Mouse (Mus musculus) neural tube, embryonic 14.5 days (tissue): ENCODE results near the gene Cars. TPM values are rescaled to one million over a fixed set of nuclear protein-coding genes. Genes with fewer than 3 reads are reported as not detected.
"Not testable (repeated sequence)": the region's sequence is repeated elsewhere in the genome, so short reads cannot be mapped to it uniquely, and the experiment has no call there.

Experiments
- ATAC-seq: fragments of 200-750 bp; cut with Nextera tagmentation; 2 replicates; pipeline ENCODE4 v1.8.0; 2017; ENCODE audit warnings: low read depth, mild to moderate bottlenecking, moderate TSS enrichment, moderate library complexity
- H3K27ac ChIP-seq: fragments of 300-500 bp; sonication (generic); 2 replicates; pipeline ENCODE4 v1.5.1; 2014; ENCODE audit warnings: low read depth, mild to moderate bottlenecking, control low read depth, low read length, moderate library complexity, mixed read lengths
- H3K27me3 ChIP-seq: fragments of 300-500 bp; sonication (generic); 2 replicates; pipeline ENCODE4 v1.6.1; 2014; ENCODE audit warnings: low read length; ENCODE audit not compliant: control insufficient read depth, insufficient read depth
- H3K36me3 ChIP-seq: fragments of 300-500 bp; sonication (generic); 2 replicates; pipeline ENCODE4 v1.6.1; 2014; ENCODE audit warnings: low read length, mixed read lengths; ENCODE audit not compliant: control insufficient read depth, insufficient read depth
- H3K4me1 ChIP-seq: fragments of 300-500 bp; sonication (generic); 2 replicates; pipeline ENCODE4 v1.6.1; 2014; ENCODE audit warnings: low read length; ENCODE audit not compliant: control insufficient read depth, insufficient read depth
- H3K4me2 ChIP-seq: fragments of 300-500 bp; sonication (generic); 2 replicates; pipeline ENCODE4 v1.6.1; 2014; ENCODE audit warnings: mild to moderate bottlenecking, low read depth, low read length, control low read depth
- H3K4me3 ChIP-seq: fragments of 300-500 bp; sonication (generic); 2 replicates; pipeline ENCODE4 v1.5.1; 2014; ENCODE audit warnings: low read depth, low read length, control low read depth, mixed read lengths
- H3K9ac ChIP-seq: fragments of 300-500 bp; sonication (generic); replicated peaks from 2 replicates; pipeline ENCODE4 v1.6.1; 2014; ENCODE audit warnings: low read depth, mild to moderate bottlenecking, control low read depth, low read length, mixed read lengths
- H3K9me3 ChIP-seq: fragments of 300-500 bp; sonication (generic); 2 replicates; pipeline ENCODE4 v1.6.1; 2016; ENCODE audit warnings: low read length; ENCODE audit not compliant: control insufficient read depth
- WGBS: fragments of 180-500 bp; shearing (Covaris S2); extraction: QIAGEN DNeasy Blood & Tissue Kit; methylation state at CpG from one replicate; pipeline ENCODE4 v1.1.7; 2014; 5-methylcytosine and 5-hydroxymethylcytosine counted together
- polyA plus RNA-seq: library from polyadenylated mRNA; unstranded; fragments of >200 nt; fragmentation: Nextera tagmentation; extraction: Ambion mirVana; gene quantifications from 2 replicates; pipeline ENCODE4 v1.2.1, GENCODE M21; 2014

The Cars gene
- 65.0 and 67.2 TPM in 2 replicates for polyA plus RNA-seq

- ATAC-seq, result peak; percentile 98
- Histone ChIP-seq H3K9me3 (no peaks in the 10 kb centered on the region), H3K27me3 (no peaks in the 10 kb centered on the region), H3K9ac (peak within 1 kb of the TSS; percentile 93), H3K27ac (no peak within 1 kb of the TSS; the same call in 1 of the 2 replicates), H3K4me3 (peak within 1 kb of the TSS; percentile 83), H3K4me1 (peaks cover 17% of the 10 kb centered on the region), H3K4me2 (peak within 1 kb of the TSS; percentile 97), H3K36me3 (no peaks in the 10 kb centered on the region)
- 1% methylated on average over 35 of the region's 35 CpGs for WGBS
These were observed at the start of gene Cars for GRCm38 (mm10) chr7:143599428-143600230. TSS of gene Cars (minus strand) at chr7:143600090.

GRCm38 (mm10) chr7:143649034-143649768 lies 49.3 kb upstream of the Cars start, which contains the start of gene Tnfrsf22:
TSS of gene Tnfrsf22 (minus strand) at chr7:143649661.
- H3K9ac ChIP-seq, result peak within 1 kb of the TSS; percentile 57; the same call in 1 of the 2 replicates
- peak; percentile 98 for ATAC-seq
- 2% methylated on average over 39 of the region's 39 CpGs for WGBS
- H3K9me3 ChIP-seq, result no peaks in the 10 kb centered on the region
- H3K4me3 ChIP-seq, result peak within 1 kb of the TSS; percentile 61
- H3K4me2 ChIP-seq, result peak within 1 kb of the TSS; percentile 85
- no peaks in the 10 kb centered on the region for H3K36me3 ChIP-seq
- no peak within 1 kb of the TSS for H3K27ac ChIP-seq
- no peaks in the 10 kb centered on the region for H3K4me1 ChIP-seq
- no peaks in the 10 kb centered on the region for H3K27me3 ChIP-seq

- 90% methylated on average over 2 of the region's 2 CpGs for WGBS
- H3K27ac ChIP-seq, H3K4me3 ChIP-seq, ATAC-seq, H3K4me1 ChIP-seq, H3K27me3 ChIP-seq, H3K9ac ChIP-seq, H3K9me3 ChIP-seq, H3K4me2 ChIP-seq, H3K36me3 ChIP-seq: not testable (repeated sequence)
These were observed 44.1 kb upstream of the Cars start for GRCm38 (mm10) chr7:143643949-143644348.

- 97% methylated on average over 1 of the region's 1 CpGs for WGBS
These were observed 36.8 kb upstream of the Cars start for GRCm38 (mm10) chr7:143636674-143637073.

GRCm38 (mm10) chr7:143631503-143631902 lies 31.6 kb upstream of the Cars start:
- H3K4me2 ChIP-seq, result no peak overlapping the region
- no peaks in the 10 kb centered on the region for H3K4me1 ChIP-seq
- no peaks in the 10 kb centered on the region for H3K27me3 ChIP-seq
- H3K9me3 ChIP-seq, result no peaks in the 10 kb centered on the region
- no peak overlapping the region for H3K4me3 ChIP-seq
- H3K9ac ChIP-seq, result no peak overlapping the region
- H3K27ac ChIP-seq, result no peak overlapping the region
- ATAC-seq, result no peak
- 69% methylated on average over 2 of the region's 2 CpGs for WGBS
- no peaks in the 10 kb centered on the region for H3K36me3 ChIP-seq

More at GRCm38 (mm10) chr7:143636674-143637073, 36.8 kb upstream of the Cars start:
- Histone ChIP-seq H3K27me3 (no peaks in the 10 kb centered on the region), H3K9ac (no peak overlapping the region), H3K27ac (no peak overlapping the region), H3K4me1 (no peaks in the 10 kb centered on the region), H3K4me2 (no peak overlapping the region), H3K36me3 (no peaks in the 10 kb centered on the region), H3K4me3 (no peak overlapping the region), H3K9me3 (no peaks in the 10 kb centered on the region)
- ATAC-seq, result no peak

GRCm38 (mm10) chr7:143629501-143629900 lies 29.6 kb upstream of the Cars start:
- Histone ChIP-seq H3K4me3 (no peak overlapping the region), H3K4me1 (no peaks in the 10 kb centered on the region), H3K27ac (no peak overlapping the region), H3K4me2 (no peak overlapping the region), H3K27me3 (no peaks in the 10 kb centered on the region), H3K36me3 (no peaks in the 10 kb centered on the region), H3K9ac (no peak overlapping the region), H3K9me3 (no peaks in the 10 kb centered on the region)
- no peak for ATAC-seq
- WGBS, result 67% methylated on average over 1 of the region's 1 CpGs

- H3K9ac ChIP-seq, result no peak within 1 kb of the TSS
- no peaks in the 10 kb centered on the region for H3K36me3 ChIP-seq
- no peaks in the 10 kb centered on the region for H3K27me3 ChIP-seq
- no peak for ATAC-seq
- H3K4me3 ChIP-seq, result no peak within 1 kb of the TSS
- WGBS, result 95% methylated on average over 1 of the region's 1 CpGs
- H3K4me1 ChIP-seq, result no peaks in the 10 kb centered on the region
- H3K27ac ChIP-seq, result no peak within 1 kb of the TSS
- H3K9me3 ChIP-seq, result no peaks in the 10 kb centered on the region
- H3K4me2 ChIP-seq, result no peak within 1 kb of the TSS
These were observed 28.6 kb upstream of the Cars start, which contains the start of gene Tnfrsf26 for GRCm38 (mm10) chr7:143628540-143628939. TSS of gene Tnfrsf26 (minus strand) at chr7:143628722.

GRCm38 (mm10) chr7:143627555-143628286 lies 27.8 kb upstream of the Cars start:
- WGBS, result 62% methylated on average over 10 of the region's 10 CpGs
- Histone ChIP-seq H3K9me3 (no peaks in the 10 kb centered on the region), H3K9ac (no peak overlapping the region), H3K27ac (no peak overlapping the region), H3K4me3 (no peak overlapping the region), H3K4me2 (no peak overlapping the region), H3K4me1 (no peaks in the 10 kb centered on the region), H3K36me3 (no peaks in the 10 kb centered on the region), H3K27me3 (no peaks in the 10 kb centered on the region)
- no peak for ATAC-seq
